Mouse (Mus musculus) E14TG2a.4 (cell line): ENCODE data around the gene Trp53rkb.

Source experiments
- CTCF ChIP-seq: conservative IDR thresholded peaks from 2 replicates; pipeline ENCODE4 v1.5.1; 2014; ENCODE audit warnings: low read length
- NANOG ChIP-seq: IDR thresholded peaks from 2 replicates; pipeline ENCODE4 v1.6.1; 2014; ENCODE audit warnings: borderline replicate concordance, low read length, mixed read lengths

DNA sequence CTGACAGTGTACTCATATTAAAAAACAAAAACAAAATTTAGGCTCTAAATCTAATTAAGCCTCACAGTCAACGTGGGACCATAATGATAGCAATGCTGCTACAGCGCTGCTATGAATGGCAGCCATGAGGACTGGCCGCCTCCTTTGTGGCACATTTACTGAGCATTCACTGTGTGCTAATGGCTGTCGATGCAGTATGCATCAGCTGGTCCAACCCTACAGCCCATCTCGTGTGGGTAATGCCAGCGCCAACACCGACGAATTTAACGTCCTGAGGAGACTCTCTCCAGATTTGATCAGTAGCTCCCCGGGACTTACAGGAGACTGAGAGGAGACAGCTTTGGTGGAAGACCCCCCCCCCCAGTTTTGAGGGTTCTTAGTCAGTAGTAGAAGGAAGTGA lies 18.1 kb upstream of the Trp53rkb start:
- TF ChIP-seq CTCF, result no peak
- TF ChIP-seq NANOG, result no peak
